Mouse (Mus musculus) brain, adult 10 weeks (tissue): ENCODE results near the gene Ppp6r1. TPM values are rescaled to one million over a fixed set of nuclear protein-coding genes. Genes with fewer than 3 reads are reported as not detected.

Experiments used
- polyA plus RNA-seq: library from polyadenylated mRNA; stranded (reverse); fragments of 350-450 nt; fragmentation: Illumina TruSeq; extraction: RNeasy Lipid Tissue Mini Kit (QIAGEN cat#74804); gene quantifications from one replicate; pipeline ENCODE4 v1.2.3, GENCODE M21; 2015; ENCODE audit warnings: low read depth, low replicate concordance

Ppp6r1 gene
- 99.8 TPM for polyA plus RNA-seq

DNA sequence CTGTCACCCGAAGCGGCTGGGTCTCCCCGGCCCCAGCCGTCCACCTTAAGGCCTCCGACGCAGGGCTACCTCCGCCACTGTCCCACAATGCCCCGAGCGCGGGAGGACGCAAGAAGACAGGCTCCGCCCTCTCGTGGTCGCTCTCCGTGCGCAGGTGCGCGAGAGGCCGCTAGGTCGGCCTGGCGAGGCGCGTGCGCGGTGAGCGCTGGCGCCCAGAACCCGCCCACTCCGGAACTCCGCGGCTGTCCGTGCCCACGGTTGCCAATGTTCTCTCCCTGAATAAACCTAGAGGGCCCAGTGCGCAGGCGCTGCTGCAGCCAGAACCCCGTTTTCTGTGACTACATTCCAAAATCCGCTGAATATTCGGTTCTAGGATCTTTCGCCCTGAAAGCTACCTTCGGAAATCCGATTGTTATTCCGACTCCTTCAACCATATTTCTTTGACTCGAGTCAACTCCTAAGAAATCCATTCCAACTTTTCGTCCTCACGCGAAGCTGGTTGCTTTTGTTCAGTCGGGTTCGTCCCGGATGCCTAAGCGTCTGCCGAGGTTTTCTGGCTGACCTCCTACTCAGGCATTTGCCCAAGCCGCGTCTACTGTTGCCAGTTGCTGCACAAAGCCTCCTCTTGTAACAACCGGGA lies at the start of gene Ppp6r1:
Ppp6r1 (minus strand) TSS at position 108 of the 640 bp plus-strand sequence.

DNA sequence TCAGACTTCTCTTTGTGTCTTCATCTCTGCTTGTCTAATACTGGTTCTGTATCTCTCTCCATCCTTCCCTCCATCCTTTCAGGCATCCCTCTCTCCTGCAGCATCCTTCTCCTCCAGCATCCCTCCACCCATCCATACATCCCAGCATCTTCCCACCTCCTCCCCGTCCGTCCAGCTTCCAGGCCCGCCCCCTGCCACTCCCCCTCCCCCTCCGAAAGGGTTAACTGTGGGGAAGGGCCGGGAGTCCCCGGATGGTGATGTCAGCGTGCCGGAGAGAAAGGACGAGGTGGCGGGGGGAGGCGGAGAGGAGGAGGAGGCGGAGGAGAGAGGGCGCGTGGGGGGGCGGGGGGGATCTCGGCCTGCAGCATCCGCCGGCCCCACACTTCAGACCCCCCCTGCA lies 31.6 kb upstream of the Ppp6r1 start, which contains the start of gene Brsk1:
Brsk1 (plus strand) TSS at position 218 of the 400 bp plus-strand sequence.

GRCm38 (mm10) chr7:4684632-4685417 lies 26.0 kb upstream of the Ppp6r1 start, which contains the start of gene Hspbp1:
Hspbp1 (minus strand) TSS chr7:4685068.

GRCm38 (mm10) chr7:4631031-4631430 lies 27.8 kb downstream of the Ppp6r1 start, which contains the start of gene Tmem86b:
Tmem86b (minus strand) TSS chr7:4631422.

GRCm38 (mm10) chr7:4603873-4604272 lies 54.9 kb downstream of the Ppp6r1 start, which contains the start of gene Ptprh:
Ptprh (minus strand) TSS chr7:4604041.

Other genes starting within 250 kb of the Ppp6r1 start
- 32.6 TPM for gene Rdh13, start 213.4 kb downstream of the Ppp6r1 start, polyA plus RNA-seq
- gene Eps8l1, start 198.3 kb downstream of the Ppp6r1 start, polyA plus RNA-seq = 12.5 TPM
- 134 TPM for gene Ppp1r12c, start 157.3 kb downstream of the Ppp6r1 start, polyA plus RNA-seq
- gene Tnnt1, start 142.6 kb downstream of the Ppp6r1 start, polyA plus RNA-seq = 30.2 TPM
- 3.3 TPM for gene Tnni3, start 134.8 kb downstream of the Ppp6r1 start, polyA plus RNA-seq
- 1.2 TPM for gene Dnaaf3, start 126.6 kb downstream of the Ppp6r1 start, polyA plus RNA-seq
- gene Syt5, start 111.5 kb downstream of the Ppp6r1 start, polyA plus RNA-seq = 318 TPM
- 0.92 TPM for gene Ptprh, start 55.0 kb downstream of the Ppp6r1 start, polyA plus RNA-seq
- gene Tmem86b, start 27.6 kb downstream of the Ppp6r1 start, polyA plus RNA-seq = 13.2 TPM
- 126 TPM for gene Hspbp1, start 26.0 kb upstream of the Ppp6r1 start, polyA plus RNA-seq
- gene Brsk1, start 31.6 kb upstream of the Ppp6r1 start, polyA plus RNA-seq = 257 TPM
- not detected for gene Tmem150b, start 66.2 kb upstream of the Ppp6r1 start, polyA plus RNA-seq
- gene Kmt5c, start 81.1 kb upstream of the Ppp6r1 start, polyA plus RNA-seq = 21.4 TPM
- gene Cox6b2, start 94.1 kb upstream of the Ppp6r1 start, polyA plus RNA-seq = 12.2 TPM
- gene Fam71e2, start 112.3 kb upstream of the Ppp6r1 start, polyA plus RNA-seq = not detected
- gene Il11, start 123.8 kb upstream of the Ppp6r1 start, polyA plus RNA-seq = 0.67 TPM
- not detected for gene Tmem190, start 123.9 kb upstream of the Ppp6r1 start, polyA plus RNA-seq
- gene Tmem238, start 130.6 kb upstream of the Ppp6r1 start, polyA plus RNA-seq = 1.4 TPM
- 466 TPM for gene Rpl28, start 133.9 kb upstream of the Ppp6r1 start, polyA plus RNA-seq
- 175 TPM for gene Ube2s, start 153.6 kb upstream of the Ppp6r1 start, polyA plus RNA-seq
- gene Shisa7, start 185.7 kb upstream of the Ppp6r1 start, polyA plus RNA-seq = 75.7 TPM
- gene Isoc2b, start 211.2 kb upstream of the Ppp6r1 start, polyA plus RNA-seq = 10.4 TPM
- gene Isoc2a, start 218.1 kb upstream of the Ppp6r1 start, polyA plus RNA-seq = 16.9 TPM
- gene Gm36210, start 247.5 kb upstream of the Ppp6r1 start, polyA plus RNA-seq = not detected